Mouse (Mus musculus): ENCODE data around the gene Olfr1036.
"Not testable (repeated sequence)": the region's sequence is repeated elsewhere in the genome, so short reads cannot be mapped to it uniquely, and the experiment has no call there.

Olfr1036 gene

GRCm38 (mm10) chr2:86073692-86074091, at the start of gene Olfr1036:
Gene Olfr1036 (plus strand): TSS chr2:86073992.
- DNase-seq = not testable (repeated sequence)

- no peak for DNase-seq
Observed at GRCm38 (mm10) chr2:86045561-86045960, 28.2 kb upstream of the Olfr1036 start, which contains the start of gene Olfr1034. Gene Olfr1034 (plus strand): TSS chr2:86045861.

- not testable (repeated sequence) for DNase-seq
Observed at GRCm38 (mm10) chr2:86050777-86051176, 23.0 kb upstream of the Olfr1036 start.

- DNase-seq = not testable (repeated sequence)
Observed at GRCm38 (mm10) chr2:86063766-86064165, 10.0 kb upstream of the Olfr1036 start.

- no peak for DNase-seq
Observed at GRCm38 (mm10) chr2:86070189-86070588, 3.6 kb upstream of the Olfr1036 start.

- not testable (repeated sequence) for DNase-seq
Observed at GRCm38 (mm10) chr2:86080478-86080877, 6.7 kb downstream of the Olfr1036 start.

- DNase-seq = no peak
Observed at GRCm38 (mm10) chr2:86087285-86087684, 13.5 kb downstream of the Olfr1036 start, which contains the start of gene Olfr1037. Gene Olfr1037 (minus strand): TSS chr2:86087385.

Measured in cerebellum, adult 8-10 months (tissue).